Mouse (Mus musculus) B cell, adult 2 months (primary cell): ENCODE measurements around the gene Ccs.

ENCODE experiments used
- DNase-seq, 2 experiments: peaks; one replicate each; pipeline ENCODE4 v3.0.0; 2022

Gene Ccs

DNA sequence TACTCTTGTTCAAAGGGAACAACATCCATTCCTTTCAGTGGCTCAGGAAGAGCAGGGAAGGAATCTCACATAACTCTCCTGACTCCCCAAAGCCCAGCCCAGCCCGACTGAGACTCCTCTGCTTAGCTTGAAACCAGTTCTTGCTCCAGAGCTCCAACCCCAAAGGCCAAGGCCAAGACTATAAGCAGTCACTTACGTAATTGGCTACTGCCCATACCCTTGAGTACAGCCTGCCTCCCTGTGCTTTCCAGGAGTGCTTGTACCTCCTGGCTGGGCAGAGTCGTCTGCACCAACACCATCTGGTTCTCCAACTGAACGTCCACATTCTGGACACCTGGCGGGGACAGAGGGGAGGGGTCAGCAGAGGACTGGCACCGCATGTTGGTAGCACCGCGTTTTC is 5.2 kb downstream of the Ccs start:
- no peak for DNase-seq

DNA sequence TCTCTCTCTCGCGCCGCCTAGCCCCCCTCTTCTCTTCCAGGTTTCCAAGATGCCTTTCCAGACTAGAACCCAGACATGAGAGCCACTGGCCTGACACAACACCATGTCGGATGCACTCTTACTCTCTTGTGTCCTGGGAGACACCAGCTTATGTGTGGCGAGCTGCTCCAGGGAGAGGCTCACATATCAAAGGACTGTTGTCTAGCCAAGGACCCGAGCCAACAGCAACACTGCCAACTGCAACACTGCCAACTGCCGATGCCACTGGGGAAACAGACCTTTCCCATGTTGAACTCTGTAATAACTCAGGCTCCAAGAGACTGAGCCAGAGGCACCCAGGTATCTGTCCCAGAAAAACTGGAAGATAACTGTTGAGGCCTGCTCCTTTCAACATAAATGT is 10.0 kb downstream of the Ccs start:
- DNase-seq, result no peak

GRCm38 (mm10) chr19:4828444-4829114 is 10.6 kb downstream of the Ccs start:
- no peak for DNase-seq

DNA sequence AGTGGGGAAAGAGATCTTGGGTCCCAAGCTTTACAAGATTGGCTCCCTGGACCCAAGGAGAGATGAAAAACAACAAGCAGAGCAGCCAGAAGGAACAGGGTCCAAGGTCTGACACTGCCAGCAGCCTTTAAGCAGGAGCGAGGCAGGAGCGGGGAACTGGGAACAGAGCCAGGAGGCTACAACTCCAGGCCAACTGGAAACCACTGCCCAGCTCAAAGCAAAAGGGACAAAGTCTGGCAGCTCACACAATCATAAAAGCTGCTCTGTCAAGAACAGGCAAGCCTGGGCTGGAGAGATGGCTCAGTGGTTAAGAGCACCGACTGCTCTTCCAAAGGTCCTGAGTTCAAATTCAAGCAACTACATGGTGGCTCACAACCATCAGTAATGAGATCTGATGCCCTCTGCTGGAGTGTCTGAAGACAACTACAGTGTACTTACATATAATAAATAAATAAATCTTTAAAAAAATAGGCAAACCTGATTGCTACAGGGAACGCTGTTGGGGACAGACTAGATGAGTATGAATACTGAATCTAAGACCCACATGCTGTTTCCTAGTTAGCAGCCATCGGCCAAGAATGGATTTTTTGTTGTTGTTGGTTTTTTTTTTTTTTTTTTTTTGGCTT is 18.3 kb downstream of the Ccs start:
- DNase-seq, result no peak

- DNase-seq, result no peak
These were observed 21.8 kb downstream of the Ccs start for GRCm38 (mm10) chr19:4817182-4817835.

GRCm38 (mm10) chr19:4813015-4813414 is 26.1 kb downstream of the Ccs start:
- peak; percentile 53 to 59 for DNase-seq

GRCm38 (mm10) chr19:4812334-4812949 is 26.7 kb downstream of the Ccs start:
- peak; percentile 33 to 35 for DNase-seq

- DNase-seq, result no peak
These were observed 27.3 kb downstream of the Ccs start for GRCm38 (mm10) chr19:4811909-4812242.

DNA sequence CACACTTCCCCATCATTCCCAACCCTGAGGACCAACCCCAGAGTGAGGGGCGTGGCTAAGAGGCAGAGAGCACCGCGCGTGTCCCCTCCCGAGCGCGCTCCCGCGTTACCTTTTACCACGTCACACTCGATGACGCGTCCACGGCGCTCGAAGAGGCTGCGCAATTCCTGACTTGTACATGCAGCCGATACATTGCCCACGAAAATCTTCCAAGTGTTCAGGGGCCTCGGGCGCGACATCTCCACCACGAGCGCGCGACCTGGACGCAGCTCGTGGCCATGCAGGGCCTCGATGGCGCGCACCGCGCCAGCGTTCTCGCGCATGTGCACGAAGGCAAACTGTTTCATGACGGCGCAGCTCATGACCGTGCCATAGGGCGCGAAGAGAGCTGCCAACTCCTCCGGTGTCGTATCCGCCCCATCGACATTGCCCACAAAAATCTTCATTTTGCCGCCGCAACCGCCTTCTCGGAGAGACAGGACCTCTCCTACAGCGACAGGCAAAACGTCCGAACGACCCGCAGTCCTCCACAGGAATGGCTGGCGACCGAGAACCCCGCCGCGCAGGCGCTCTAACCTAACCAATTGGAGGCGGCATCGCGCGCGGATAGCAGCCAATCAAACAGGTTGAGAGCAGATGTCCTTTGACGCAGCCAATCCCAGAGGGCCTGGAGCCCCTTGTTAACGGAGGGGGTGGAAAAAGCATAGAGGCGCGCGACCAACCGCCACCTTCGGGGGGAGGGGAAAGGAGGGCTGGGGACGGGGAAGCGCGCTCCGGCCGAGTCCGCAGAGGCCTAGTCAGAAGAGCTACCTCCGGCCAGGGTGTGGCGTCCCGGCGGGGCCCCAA is 27.8 kb downstream of the Ccs start, which contains the start of the genes Gm21992 and Rbm14:
Gene Gm21992 (minus strand): TSS at position 550 of the 846 bp plus-strand sequence.
Gene Rbm14 (minus strand): TSS at position 572 of the 846 bp plus-strand sequence.
- DNase-seq, result peak; percentile 95 to 96

GRCm38 (mm10) chr19:4810746-4811062 is 28.4 kb downstream of the Ccs start:
- no peak for DNase-seq

- DNase-seq, result no peak
These were observed 28.8 kb downstream of the Ccs start for GRCm38 (mm10) chr19:4810309-4810708.

DNA sequence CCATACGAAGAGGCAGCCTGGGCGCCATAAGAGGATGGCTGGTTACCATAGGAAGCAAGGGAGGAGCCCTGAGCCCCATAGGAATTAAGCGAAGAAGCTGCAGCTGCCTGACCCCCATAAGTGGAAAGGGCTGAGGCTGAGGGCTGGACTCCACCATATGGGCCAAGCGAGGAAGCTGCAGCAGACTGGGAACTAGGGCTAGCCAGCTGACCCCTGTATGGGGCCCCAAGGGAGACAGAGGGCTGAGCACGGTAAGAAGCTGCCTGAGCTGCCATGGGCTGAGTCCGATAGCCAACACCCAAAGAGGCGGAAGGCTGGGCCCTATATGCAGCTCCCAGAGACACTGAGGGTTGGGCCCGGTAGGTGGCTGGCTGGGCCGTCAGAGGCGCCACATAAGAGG is 35.8 kb downstream of the Ccs start:
- DNase-seq, result no peak

GRCm38 (mm10) chr19:4802691-4803091 is 36.4 kb downstream of the Ccs start:
- DNase-seq, result no peak

DNA sequence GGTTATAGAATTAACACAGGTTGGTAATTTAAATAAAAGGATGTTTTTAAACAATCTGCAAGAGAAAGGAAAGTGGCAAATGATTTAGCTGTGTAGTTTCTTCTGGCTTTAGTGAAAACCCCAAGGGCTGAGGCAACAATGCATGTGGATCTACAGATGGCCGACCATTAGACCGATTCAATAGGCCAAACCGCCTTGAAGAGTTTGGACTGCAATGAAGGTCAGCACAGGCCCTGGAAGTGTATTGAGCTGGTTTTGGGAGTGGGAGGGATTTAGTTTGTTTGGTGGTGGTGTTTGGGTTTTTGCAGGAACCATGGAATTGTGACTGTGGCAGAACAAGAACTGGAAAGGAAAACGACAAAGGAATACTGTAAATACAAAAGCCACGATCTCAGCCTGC is 40.0 kb downstream of the Ccs start:
- no peak for DNase-seq

- no peak for DNase-seq
These were observed 41.3 kb downstream of the Ccs start for GRCm38 (mm10) chr19:4797846-4798245.

DNA sequence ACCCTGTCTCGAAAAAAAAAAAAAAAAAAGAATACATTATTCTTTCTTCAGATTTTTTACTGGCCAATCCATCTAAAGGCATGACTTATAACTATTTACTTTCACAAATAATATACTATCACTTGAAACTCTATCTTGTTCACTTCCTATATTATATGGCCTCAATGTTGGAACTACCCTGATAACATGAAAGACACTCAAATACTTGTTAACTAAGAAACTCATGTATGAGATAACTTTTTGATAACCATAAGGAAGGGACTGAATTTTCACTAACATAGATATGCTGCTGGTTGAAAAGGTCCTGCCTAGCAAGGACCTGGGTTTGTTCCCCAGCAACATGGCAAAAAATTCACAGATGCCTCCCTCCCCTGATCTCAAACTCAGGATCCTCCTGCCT is 43.2 kb downstream of the Ccs start:
- no peak for DNase-seq

GRCm38 (mm10) chr19:4793831-4794422 is 45.2 kb downstream of the Ccs start, which contains the start of gene Rbm4:
Rbm4 (minus strand) TSS chr19:4793901.
- DNase-seq, result peak; percentile 90 to 94

DNA sequence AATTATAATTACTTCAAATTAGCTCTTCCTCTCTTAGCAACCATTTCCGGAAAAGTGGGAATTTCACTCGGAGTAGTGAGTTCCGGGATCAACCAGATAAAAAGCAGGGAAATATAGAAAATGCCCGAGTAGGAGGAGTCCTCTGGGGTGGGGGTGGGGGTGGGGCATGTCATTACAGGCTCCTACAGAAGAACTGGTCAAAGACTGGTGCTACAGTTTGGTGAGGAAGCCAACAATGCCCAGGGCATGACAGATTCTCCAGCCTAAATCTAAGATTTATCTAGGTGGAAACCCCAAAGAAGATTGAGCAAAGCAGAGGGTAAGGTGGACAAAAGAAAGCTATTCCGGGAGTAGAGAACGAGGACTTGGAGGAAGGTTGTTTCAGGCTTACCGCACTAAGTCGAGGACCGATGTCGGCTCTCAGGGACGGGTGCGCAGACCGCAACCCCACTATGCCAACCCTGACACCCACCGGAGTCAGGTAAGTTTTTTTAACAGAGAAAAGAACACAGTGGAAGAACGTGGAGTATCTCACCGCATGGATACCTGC is 45.8 kb downstream of the Ccs start:
- no peak for DNase-seq

DNA sequence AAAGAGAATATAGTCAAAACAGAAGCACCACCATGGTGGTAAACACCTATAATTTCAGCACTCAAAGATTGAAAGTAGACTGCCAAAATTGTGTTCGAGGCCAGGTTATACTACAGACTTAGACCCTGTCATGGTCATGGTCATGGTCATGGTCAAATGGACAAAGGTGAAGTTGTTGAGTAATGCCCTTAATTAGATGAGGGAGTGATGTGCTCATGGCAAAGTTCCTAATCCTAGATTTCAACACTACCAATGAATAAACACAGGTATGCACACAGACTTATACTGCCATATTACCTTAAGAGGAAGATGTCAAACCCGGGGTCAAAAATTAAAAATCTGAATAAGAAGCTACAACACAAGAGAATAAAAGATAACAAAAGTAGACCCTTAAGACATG is 52.8 kb downstream of the Ccs start:
- DNase-seq, result no peak

- no peak for DNase-seq
These were observed 53.9 kb downstream of the Ccs start for GRCm38 (mm10) chr19:4785206-4785605.

DNA sequence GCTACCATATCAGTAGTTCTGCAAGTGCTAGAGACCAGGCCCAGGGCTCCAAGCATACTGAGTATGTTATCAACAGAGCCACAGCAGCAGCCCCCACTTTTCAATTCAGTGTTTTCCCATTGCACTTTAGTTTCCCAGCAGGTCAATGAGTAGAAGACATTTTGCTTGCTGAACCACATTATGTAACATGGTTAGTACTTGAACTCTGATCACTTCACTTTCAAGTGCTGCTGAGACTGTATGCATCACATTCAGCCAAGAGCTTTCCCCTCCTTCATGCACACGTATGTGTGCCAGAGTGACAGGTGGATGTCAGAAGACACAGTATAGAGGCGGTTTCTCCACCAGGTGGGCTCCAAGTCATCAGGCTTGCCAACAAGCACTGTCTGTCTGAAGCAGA is 56.2 kb downstream of the Ccs start:
- no peak for DNase-seq
